Mouse (Mus musculus) limb, embryonic 14.5 days (tissue): ENCODE measurements around the gene Tmco1. TPM values are rescaled to one million over a fixed set of nuclear protein-coding genes. Genes with fewer than 3 reads are reported as not detected.

Source experiments
- ATAC-seq: fragments of 200-750 bp; cut with Nextera tagmentation; 2 replicates; pipeline ENCODE4 v1.8.0; 2017; ENCODE audit warnings: low read depth, moderate number of reproducible peaks, moderate TSS enrichment; ENCODE audit not compliant: low FRiP score
- DNase-seq: peaks from one replicate; pipeline ENCODE4 v3.0.0-alpha.2; 2015; ENCODE audit warnings: low spot score
- H3K27ac ChIP-seq: fragments of 300-500 bp; sonication (generic); replicated peaks from 2 replicates; pipeline ENCODE4 v1.5.1; 2014; ENCODE audit warnings: low read depth, mild to moderate bottlenecking, low read length, moderate library complexity, mixed read lengths
- H3K27me3 ChIP-seq: fragments of 300-500 bp; sonication (generic); 2 replicates; pipeline ENCODE4 v1.6.1; 2014; ENCODE audit warnings: low read length, mixed read lengths; ENCODE audit not compliant: control insufficient read depth, insufficient read depth
- H3K36me3 ChIP-seq: fragments of 300-500 bp; sonication (generic); 2 replicates; pipeline ENCODE4 v1.6.1; 2014; ENCODE audit warnings: mild to moderate bottlenecking, low read length, moderate library complexity, mixed read lengths; ENCODE audit not compliant: control insufficient read depth, insufficient read depth
- H3K4me1 ChIP-seq: fragments of 300-500 bp; sonication (generic); 2 replicates; pipeline ENCODE4 v1.6.1; 2014; ENCODE audit warnings: antibody characterized with exemption, low read length, mixed read lengths; ENCODE audit not compliant: control insufficient read depth, insufficient read depth
- H3K4me2 ChIP-seq: fragments of 300-500 bp; sonication (generic); replicated peaks from 2 replicates; pipeline ENCODE4 v1.6.1; 2014; ENCODE audit warnings: low read depth, mild to moderate bottlenecking, low read length, moderate library complexity; ENCODE audit not compliant: severe bottlenecking
- H3K4me3 ChIP-seq: fragments of 300-500 bp; sonication (generic); replicated peaks from 2 replicates; pipeline ENCODE4 v1.5.1; 2014; ENCODE audit warnings: low read length
- H3K9ac ChIP-seq: fragments of 300-500 bp; sonication (generic); 2 replicates; pipeline ENCODE4 v1.6.1; 2014; ENCODE audit warnings: mild to moderate bottlenecking, low read depth, low read length, moderate library complexity; ENCODE audit not compliant: severe bottlenecking
- H3K9me3 ChIP-seq: fragments of 300-500 bp; sonication (generic); 2 replicates; pipeline ENCODE4 v1.6.1; 2016; ENCODE audit warnings: low read length; ENCODE audit not compliant: control insufficient read depth
- POLR2A ChIP-seq: fragments of 200-500 bp; IDR thresholded peaks from 2 replicates; pipeline ENCODE4 v1.8.0; 2012; ENCODE audit warnings: inconsistent platforms, mild to moderate bottlenecking, moderate library complexity, borderline replicate concordance; ENCODE audit not compliant: insufficient read depth, insufficient read length; ENCODE audit errors: extremely low read depth
- WGBS: fragments of 180-500 bp; shearing (Covaris S2); extraction: QIAGEN DNeasy Blood & Tissue Kit; methylation state at CpG from one replicate; pipeline ENCODE4 v1.1.7; 2014; 5-methylcytosine and 5-hydroxymethylcytosine counted together
- polyA plus RNA-seq, 2 experiments: library from polyadenylated mRNA; depleted of rRNA in 1 of 2; stranded (reverse) in 1 of 2; unstranded in 1 of 2; fragments of >200 nt; fragmentation: Nextera tagmentation in 1 of 2; extraction: Ambion mirVana in 1 of 2; gene quantifications; 2 replicates each; pipeline versions ENCODE4 v1.2.1 to v1.2.3; 2012 to 2014

Tmco1 gene
- polyA plus RNA-seq, 2 experiments = 73.4 to 86.5 TPM

DNA sequence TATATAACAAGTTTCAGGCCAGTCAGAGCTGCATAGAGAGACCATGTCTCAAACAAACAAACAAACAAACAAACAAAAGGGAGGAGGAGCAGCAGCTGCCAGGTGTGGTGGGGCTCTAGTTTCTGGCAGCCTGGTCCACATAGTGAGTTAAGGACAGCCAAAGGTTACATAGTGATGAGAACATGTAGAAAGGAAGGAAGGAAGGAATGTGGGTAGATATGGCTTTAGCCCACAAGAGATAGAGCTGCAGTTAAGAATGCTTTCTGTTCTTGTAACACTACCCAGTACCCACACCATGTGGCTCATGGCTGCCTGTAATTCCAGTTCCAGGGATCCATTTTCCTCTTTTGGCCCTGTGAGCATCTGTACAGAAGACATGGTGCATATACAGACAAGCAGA, 4.2 kb downstream of the Tmco1 start:
- Histone ChIP-seq H3K4me3 (no peak overlapping the region), H3K4me1 (peaks cover 9% of the 10 kb centered on the region; the same call in 1 of the 2 replicates), H3K9ac (no peak overlapping the region), H3K27ac (no peak overlapping the region), H3K27me3 (no peaks in the 10 kb centered on the region), H3K36me3 (peaks cover 33% of the 10 kb centered on the region), H3K9me3 (no peaks in the 10 kb centered on the region), H3K4me2 (no peak overlapping the region)
- DNase-seq (no peak), ATAC-seq (no peak)
- TF ChIP-seq POLR2A = no peak

DNA sequence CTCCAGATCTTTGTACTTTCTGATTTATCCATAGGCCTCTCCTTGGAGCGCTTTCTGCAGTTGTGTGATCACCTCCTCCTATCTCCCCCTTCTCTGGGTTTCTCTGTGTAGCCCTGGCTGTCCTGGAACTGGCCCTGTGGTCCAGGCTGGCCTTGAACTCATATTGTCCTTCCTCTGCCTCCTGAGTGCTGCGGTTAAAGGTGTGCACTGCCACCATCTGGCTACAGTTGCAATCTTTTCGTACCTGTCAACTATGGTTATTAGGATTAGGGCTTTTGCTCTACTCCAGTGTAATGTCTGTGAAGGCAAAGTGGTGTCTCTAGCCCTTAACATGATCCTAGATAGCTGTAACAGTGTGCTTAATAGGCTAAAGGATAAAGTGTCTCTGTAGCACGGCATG, 5.0 kb downstream of the Tmco1 start:
- Histone ChIP-seq H3K27ac (no peak overlapping the region), H3K4me3 (no peak overlapping the region), H3K9ac (no peak overlapping the region), H3K4me1 (peaks cover 5% of the 10 kb centered on the region; the same call in 1 of the 2 replicates), H3K4me2 (no peak overlapping the region), H3K27me3 (no peaks in the 10 kb centered on the region), H3K9me3 (no peaks in the 10 kb centered on the region), H3K36me3 (peaks cover 39% of the 10 kb centered on the region)
- ATAC-seq (no peak), DNase-seq (no peak)
- 89% methylated on average over 4 of the region's 4 CpGs for WGBS
- TF ChIP-seq POLR2A = no peak

DNA sequence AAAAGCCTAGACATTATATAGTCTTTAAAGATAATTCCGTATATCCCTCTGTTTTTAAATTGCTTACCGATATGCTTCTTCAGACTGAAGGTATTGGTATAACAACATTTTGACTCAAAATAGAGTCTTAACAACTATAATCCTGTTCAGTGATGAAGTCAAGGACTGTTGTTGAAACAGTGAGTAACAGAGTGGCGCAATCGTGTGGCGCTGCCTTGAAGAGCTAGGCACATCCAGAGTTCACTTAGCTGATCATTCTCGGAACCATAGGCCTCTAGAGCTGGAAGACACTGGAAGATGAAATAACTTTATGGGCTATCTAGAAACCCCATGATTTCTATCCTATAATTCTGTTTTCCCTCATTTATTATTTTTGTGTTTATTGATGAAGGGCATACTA, 13.5 kb downstream of the Tmco1 start:
- DNase-seq (no peak), ATAC-seq (no peak)
- Histone ChIP-seq H3K4me1 (no peaks in the 10 kb centered on the region), H3K27ac (no peak overlapping the region), H3K4me3 (no peak overlapping the region), H3K36me3 (peaks cover 66% of the 10 kb centered on the region), H3K9ac (no peak overlapping the region), H3K27me3 (no peaks in the 10 kb centered on the region), H3K4me2 (no peak overlapping the region), H3K9me3 (no peaks in the 10 kb centered on the region)
- TF ChIP-seq POLR2A = no peak
- WGBS = 95% methylated on average over 6 of the region's 6 CpGs

DNA sequence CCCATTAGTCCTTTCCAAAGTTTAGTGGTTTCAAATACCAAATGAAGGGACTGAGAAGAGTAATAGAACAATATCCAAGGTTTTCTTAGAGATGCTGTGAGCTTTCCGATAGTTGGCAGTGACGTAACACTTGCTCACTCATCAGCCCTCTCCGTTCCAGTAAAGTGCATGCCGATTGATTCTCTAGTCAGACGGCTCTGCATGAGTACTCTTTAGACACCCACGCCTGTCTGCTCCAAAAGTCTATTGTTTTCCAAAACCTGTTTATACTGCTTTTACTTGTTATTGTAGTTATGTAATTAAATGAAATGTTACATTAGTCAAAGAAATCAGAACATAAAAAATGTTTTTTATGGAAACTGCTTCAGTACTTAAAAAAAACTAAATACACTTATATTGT, 20.6 kb downstream of the Tmco1 start:
- peaks cover 55% of the 10 kb centered on the region for H3K36me3 ChIP-seq
- H3K27ac ChIP-seq = no peak overlapping the region
- no peak for ATAC-seq
- no peaks in the 10 kb centered on the region for H3K27me3 ChIP-seq
- no peak overlapping the region for H3K4me2 ChIP-seq
- H3K4me1 ChIP-seq = no peaks in the 10 kb centered on the region
- H3K9me3 ChIP-seq = no peaks in the 10 kb centered on the region
- H3K4me3 ChIP-seq = no peak overlapping the region
- no peak for DNase-seq
- WGBS = 91% methylated on average over 6 of the region's 6 CpGs
- TF ChIP-seq POLR2A = no peak
- no peak overlapping the region for H3K9ac ChIP-seq

DNA sequence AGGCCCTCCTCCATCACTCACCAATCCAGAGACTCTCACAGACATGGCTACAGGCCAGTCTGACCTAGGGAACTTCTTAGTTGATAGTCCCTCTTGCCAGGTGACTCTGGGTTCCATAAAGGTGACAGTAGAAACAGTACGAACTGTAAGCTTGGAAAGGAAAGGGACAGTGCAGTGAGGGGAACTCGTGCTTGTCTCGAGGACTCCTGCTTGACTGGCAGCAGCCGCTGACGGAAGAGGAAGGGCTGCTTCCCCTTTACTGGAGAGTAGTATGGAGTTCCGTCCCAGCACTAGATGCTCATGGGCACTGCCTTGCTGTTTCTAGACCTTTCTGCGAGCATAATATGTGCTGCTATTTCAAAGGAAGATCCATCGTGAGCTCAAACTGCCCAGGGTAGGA, 22.9 kb downstream of the Tmco1 start:
- DNase-seq (no peak), ATAC-seq (no peak)
- 93% methylated on average over 8 of the region's 8 CpGs for WGBS
- Histone ChIP-seq H3K9ac (no peak overlapping the region), H3K27me3 (no peaks in the 10 kb centered on the region), H3K4me3 (no peak overlapping the region), H3K4me2 (no peak overlapping the region), H3K27ac (no peak overlapping the region), H3K4me1 (no peaks in the 10 kb centered on the region), H3K9me3 (no peaks in the 10 kb centered on the region), H3K36me3 (peaks cover 47% of the 10 kb centered on the region)
- TF ChIP-seq POLR2A = no peak

DNA sequence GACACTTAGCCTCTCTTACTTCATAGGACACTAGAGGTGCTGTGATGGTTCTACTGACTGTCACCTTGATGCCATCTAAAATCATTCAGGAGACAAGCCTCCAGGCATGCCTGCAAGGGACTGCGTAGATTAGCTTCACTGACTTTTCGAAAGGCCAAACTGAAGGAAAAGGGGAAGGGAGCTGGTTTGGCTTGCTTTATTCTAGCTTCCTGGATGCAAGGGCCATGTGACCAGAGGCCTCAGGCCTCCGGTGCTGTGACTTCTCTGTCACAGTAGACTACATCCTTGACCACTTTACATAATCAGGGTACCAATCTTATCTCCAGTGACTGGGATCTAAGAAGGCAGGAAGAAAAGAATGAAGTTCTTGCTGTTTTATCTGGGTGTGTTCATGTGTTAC, 28.2 kb downstream of the Tmco1 start:
- no peak for ATAC-seq
- no peak overlapping the region for H3K27ac ChIP-seq
- H3K9me3 ChIP-seq = no peaks in the 10 kb centered on the region
- TF ChIP-seq POLR2A = no peak
- no peak overlapping the region for H3K9ac ChIP-seq
- H3K4me3 ChIP-seq = no peak overlapping the region
- DNase-seq = no peak
- peaks cover 20% of the 10 kb centered on the region for H3K36me3 ChIP-seq
- no peaks in the 10 kb centered on the region for H3K4me1 ChIP-seq
- no peaks in the 10 kb centered on the region for H3K27me3 ChIP-seq
- no peak overlapping the region for H3K4me2 ChIP-seq
- WGBS = 91% methylated on average over 3 of the region's 3 CpGs
